Mouse (Mus musculus) heart, adult 18-20 months (tissue): ENCODE data around the gene Sdc4. TPM values are rescaled to one million over a fixed set of nuclear protein-coding genes. Genes with fewer than 3 reads are reported as not detected.

Experiments used
- DNase-seq, 2 experiments: peaks; one replicate each; pipeline ENCODE4 v3.0.0; 2021 to 2022; ENCODE audit warnings: mixed read lengths in 1 of 2
- total RNA-seq, 2 experiments: library from RNA; stranded (reverse); gene quantifications; 2 replicates each; pipeline ENCODE4 v1.2.3; 2021

The Sdc4 gene
- total RNA-seq, 2 experiments from 2014 or later: 18.7 to 34.2 TPM

DNA sequence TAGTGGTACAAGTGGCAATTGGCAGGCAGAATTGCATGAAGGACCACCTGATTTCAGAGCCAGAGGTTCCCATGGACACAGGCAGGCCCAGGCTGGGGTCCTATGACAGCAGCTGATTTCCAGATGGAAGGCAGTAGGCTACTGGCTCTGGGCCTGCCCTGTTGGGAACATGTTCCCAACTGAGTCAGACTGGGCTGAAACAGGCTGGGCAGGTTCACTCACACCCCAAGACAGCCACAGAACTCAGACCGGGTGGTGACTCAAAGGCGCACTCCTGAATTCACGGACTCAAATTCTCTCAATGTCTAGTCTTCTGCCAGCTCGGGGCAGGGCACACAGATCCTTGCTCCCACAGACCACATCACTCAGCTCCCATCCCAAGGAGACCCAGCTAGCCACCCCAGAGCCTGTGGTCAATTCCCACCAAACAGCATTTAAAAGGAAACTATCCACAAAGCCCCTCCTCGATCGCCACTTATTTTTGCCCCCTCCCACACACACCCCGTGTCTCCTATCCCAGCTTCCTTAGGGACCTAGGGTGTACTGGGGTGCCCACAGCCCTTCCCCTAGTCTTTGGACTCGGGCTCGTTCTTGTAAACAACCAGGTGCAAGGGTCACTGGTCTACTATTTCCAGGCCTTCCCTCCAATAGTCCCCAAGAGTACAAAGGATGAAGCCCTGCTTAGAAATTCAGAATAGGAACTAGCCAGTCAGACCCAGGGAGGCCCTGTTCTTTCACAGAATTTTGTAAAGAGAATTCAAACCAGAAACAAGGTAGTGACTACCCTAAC lies 11.8 kb downstream of the Sdc4 start:
- DNase-seq: peak; percentile 22 to 42

DNA sequence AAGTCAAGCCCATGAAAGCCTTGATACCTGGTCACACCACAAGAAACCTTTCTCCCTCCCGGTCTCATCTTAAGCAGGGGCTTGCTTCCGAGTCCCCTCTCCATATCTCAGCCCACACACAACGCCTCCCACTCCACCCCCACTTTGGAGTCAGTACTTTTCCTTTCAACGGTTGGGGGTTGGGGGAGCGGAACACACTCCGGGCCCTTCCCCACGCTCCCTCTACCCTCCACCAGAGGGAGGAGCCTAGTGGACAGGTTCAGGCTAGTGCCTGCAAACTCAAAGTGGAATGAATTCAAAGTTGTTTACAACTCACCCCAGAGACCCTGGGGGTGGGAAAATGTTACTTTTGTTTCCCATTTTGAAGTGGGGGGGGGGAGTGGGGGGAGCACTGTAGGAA lies 13.0 kb downstream of the Sdc4 start:
- no peak for DNase-seq

DNA sequence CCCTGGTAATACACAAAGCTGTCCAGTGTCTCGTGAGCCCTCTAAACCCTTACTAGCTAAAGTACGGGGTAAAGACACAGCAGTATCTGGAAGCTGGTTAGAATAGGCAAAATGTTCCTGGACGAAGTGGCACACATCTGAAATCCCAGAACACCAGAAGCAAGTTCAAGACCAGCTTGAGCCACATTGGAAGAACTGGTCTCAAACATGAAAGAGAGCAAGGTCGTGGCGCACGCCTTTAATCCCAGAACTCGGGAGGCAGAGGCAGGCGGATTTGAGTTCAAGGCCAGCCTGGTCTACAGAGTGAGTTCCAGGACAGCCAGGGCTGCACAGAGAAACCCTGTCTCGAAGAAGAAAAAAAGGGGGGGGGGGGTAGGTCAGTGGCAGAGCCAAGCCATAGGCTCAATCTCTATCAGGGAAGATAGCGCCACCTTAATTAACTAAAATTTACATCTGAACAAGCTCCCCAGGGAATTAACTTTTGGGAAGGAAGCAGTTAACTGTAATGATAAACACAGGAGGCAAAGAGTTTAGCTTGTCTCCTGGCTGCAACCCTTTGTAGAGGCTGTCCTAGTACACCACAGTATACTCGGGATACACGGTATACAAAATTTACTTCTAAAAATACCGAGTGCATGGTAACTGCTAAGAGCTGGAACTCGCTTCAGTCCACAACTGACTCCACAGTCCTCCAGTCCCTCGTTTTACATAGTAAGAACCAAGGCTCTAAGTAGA lies 13.6 kb downstream of the Sdc4 start:
- no peak for DNase-seq

DNA sequence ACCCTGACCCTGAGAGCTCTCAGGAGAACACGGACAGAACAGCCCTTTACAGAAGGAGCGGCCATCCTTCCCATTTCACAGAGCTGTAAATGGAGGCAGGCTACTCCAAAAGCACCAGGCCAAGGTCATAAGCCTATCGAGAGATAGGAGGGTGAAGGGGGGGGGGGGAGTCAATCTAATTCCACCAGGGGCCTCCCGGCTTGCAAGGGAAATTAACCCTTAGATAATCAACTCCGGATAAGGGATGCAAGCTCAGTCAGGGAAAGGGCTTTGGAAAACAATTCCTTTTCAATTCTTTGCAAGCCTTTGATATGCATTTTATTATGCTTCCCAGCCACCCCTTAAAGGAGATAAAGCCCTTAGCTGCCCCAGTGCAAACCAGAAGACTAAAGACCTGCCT lies 15.2 kb downstream of the Sdc4 start:
- DNase-seq: no peak

DNA sequence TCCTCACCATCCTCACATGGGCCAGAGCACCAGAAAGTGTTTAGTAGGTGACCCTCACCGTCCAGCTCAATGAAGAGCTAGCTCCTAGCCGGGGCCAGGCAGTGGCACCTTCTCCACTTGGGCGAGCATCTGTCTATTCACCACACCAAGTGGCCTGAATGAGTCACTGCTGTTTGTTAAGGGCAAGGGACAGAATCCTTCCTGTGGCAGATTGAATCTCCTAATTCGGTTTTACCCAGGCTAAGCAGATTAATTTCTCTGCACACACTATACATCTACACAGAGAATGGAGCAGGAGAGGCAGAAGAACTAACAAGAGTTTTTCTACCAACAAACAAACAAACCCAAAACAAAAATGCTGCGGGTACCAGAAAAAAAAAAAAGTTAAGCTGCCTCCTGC lies 16.7 kb downstream of the Sdc4 start:
- DNase-seq: no peak

DNA sequence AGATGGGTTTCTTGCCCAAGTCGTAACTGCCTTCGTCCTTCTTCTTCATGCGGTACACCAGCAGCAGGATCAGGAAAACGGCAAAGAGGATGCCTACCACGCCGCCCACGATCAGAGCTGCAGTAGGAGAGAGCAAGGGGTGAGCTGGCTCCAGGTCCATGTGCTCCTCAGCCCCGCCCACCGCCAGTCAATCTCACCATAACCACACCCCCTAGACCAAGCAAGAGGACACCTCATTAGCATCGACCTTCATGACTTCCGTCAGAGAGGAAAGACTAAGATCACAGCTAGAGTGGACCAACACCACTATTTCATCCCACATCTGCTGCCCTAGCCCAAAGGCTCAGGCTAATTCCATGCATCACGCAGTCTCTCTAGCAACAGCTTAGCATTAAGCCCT lies 17.6 kb downstream of the Sdc4 start:
- DNase-seq: no peak

DNA sequence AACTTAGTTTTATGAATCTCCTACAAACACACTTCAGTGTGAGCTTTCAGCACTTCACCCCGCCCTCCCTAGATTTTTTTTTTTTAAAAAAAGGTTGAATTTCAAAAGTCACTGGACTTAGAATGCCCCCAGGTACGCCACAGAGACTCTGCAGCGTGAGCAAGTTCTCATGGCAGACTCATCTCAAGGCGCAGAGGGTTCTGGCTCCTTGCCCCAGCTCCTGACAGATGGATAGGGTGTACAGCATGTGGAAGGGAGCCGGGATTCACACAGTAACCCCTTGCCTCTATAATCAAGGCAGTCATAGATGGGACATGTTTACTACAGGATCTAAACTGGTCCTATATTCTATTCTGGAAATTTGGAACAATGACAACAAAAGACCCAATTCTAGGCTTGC lies 18.3 kb downstream of the Sdc4 start:
- no peak for DNase-seq

DNA sequence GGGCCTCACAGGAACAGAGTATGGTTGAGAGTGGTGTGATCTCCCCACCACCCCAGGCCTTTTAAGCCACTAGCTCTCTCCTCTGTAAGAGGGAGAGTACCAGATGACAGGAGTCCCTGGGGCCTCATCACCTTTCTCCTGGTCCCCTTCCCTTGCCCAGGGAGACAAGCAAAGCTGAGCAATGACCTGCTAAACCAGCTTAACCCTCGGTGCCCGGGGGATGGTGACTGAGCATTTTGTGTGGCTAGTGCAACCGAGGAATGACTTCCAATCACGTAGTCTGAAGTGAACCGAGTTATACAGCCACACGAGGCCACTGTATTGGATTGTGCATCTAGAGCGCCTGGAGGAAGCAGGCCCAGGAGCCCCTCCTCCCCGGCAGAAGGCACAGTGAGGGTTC lies 19.3 kb downstream of the Sdc4 start:
- DNase-seq: no peak

DNA sequence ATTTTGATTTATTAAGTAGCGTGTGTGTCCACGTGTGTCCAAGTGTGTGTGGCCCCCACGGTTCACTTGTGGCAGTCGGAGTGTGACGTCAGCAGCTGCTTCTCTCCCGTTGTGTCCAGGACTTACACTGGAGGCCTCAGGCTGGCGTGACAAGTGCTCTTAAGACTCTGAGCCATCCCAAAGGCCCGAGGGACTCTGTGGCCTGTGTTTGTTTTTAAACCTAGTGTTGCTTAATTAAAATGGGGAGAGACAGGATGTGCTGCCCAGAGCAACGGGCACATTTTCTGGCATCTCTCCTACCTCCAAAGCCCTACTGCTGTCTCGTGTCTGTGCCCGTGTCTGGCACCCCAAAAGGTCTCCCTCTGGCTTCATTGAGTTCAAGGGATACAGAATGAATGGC lies 20.2 kb downstream of the Sdc4 start:
- DNase-seq: no peak

DNA sequence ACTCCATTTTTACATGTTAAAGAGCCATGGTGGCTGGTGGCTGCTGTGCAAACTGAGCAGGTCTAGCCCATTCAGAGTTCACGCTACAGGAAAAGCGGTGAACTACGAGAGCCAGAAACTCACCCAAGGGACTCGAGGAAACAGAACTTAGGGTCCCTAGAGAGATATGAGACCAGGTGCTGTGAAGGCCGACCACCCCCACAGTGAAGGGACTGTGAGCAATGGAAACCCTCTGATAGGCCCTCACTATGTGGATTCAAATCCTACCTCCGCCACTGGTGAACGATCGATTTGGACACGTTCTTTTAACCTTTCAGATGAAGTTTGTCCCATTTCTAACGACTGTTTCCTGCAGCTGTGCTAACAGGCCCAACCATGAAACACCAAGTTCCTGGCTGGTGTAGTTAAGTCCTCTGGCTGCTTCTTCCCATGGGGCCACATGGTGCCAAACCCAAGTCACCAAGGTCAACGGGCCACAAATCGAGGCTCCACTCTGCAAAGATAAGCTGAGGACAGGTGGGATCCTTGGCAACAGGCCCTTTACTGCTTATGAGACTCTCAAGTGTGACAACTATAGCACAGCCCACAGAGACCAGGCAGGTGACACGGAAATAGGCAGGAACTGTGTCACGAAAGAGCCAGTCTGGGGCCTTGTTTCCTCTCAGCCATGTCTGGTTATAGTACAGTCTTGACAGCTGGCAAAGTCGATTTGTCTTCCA lies 20.9 kb downstream of the Sdc4 start:
- no peak for DNase-seq

DNA sequence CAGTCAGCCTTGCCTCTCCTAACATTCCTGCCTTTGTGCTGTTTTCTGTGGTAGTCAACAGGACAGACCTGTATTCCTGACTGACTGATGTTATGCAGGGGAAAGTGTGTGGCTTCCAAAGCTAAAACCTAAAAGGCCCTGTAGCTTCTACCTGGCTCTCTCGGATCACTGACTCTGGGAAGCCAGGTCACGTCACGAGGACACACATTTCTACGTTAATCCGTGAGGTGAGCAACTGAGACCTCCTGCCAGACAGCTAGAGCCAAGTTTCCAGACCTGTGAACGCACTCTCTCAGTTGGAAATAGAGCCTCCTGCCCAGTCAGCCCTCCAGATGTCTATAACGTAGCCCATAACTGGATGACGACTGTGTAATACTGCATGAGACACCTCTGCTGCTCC lies 21.7 kb downstream of the Sdc4 start:
- no peak for DNase-seq

DNA sequence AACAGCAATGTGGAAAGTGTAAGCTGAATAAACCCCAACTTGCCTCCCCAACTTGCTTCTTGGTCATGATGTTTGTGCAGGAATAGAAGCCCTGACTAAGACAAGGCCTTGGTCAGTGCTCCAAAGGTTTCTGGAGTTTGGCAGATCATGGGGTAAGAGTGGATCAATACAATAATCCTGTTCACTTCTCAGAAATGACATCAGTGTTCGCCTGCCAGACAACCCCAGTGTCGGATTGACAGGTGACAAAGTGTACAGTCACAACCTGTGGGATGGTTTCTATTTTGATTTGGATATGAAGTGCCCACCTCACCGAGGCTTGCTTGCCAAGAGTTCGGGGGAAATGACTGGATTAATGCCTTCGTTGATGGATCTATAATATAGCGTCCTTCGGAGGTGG lies 22.4 kb downstream of the Sdc4 start:
- DNase-seq: no peak

DNA sequence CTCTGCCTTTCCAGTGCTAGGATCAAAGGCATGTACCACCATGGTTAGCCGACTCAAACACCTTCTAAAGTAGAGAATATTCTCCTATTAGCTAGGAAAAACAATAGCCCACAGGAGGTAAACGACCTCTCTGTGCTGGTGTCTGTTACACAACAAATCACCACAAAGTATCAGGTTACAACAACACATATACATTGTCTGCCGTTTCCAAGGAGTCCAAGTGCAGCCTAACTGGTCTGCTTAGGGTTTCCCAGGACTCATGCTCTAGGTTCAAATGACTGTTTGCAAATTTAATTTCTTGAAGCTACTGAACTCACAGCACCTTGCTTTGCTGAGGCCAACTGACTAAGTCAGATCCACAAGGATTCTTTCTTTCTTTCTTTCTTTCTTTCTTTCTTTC lies 24.2 kb downstream of the Sdc4 start:
- DNase-seq: no peak

DNA sequence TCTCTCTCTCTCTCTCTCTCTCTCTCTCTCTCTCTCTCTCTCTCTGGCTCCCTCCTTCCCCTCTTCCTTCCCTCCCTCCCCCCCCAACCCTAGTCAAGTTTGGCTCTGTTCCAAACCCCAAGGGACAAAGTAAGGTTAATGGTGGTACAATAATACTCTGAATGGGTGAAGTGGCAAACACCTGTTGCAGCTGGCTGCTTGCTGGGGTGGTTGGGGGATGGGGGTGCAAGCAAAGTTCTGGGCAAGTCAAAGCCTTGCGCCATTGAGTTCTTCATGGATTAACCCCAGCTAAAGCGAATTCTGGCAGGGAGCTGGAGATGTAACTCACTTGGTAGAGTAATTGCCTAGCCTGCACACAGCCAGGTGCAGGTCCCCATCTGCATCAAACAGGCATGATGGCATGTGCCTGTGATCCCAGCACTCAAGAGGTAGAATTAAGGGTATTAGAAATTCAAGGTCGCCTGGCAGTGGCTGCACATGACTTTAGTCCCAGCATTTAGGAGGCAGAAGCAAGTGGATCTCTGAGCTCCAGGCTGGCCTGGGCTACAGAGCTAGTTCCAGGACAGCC lies 25.3 kb downstream of the Sdc4 start:
- no peak for DNase-seq

DNA sequence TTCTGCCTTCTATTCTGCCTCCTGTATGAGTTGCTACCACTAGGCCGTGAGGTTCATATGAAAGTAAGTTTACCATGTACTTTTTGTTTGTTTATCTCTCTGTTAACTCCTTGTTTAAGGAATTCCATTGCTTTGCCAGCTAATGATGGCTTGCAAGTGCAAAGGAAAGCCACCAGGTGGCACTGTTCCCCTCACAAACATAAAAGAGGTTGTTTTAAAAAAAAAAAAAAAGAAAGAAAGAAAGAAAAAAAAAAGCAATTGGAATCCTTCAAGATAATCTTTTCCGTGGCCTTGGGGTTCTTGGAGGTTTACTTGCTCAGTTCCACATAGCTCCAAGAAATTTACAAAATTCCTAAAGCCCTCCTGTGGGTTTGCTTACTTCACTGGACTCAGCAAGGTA lies 26.5 kb downstream of the Sdc4 start:
- peak in 1 of 2 experiments; percentile 65 for DNase-seq

DNA sequence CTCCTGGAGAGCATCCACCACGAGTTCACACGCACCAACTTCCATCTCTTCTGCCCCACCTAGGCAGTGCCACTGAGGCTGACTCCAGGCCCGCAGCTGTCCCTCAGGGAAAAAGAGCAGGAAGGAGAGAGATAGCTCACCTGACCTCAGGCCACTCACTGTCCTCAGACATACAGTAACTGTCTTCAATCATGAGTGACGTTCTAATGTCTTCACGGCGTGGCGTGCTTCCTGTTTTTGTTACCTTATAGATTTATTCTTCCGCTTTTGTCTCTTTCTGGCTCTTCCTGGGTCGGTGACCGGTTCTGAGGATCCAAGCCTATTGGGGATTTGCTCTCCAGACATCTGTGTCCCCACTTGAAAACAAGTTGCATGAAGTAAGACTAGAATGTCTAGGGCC lies 29.1 kb downstream of the Sdc4 start:
- no peak for DNase-seq

DNA sequence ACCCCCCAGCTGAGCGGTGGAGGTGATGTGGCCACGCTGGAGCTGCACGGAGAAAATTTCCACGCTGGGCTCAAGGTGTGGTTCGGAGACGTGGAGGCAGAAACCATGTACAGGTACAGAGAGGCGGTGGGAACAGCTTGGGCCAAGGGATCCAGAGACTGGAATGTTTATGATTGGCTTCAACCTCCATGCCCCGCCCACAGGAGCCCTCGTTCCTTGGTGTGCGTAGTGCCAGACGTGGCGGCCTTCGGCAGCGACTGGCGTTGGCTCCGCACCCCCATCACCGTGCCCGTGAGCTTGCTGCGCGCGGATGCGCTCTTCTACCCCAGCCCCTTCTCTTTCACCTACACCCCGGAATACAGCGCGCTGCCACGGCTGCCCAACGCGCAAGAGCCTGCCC lies 29.5 kb downstream of the Sdc4 start:
- DNase-seq: no peak

DNA sequence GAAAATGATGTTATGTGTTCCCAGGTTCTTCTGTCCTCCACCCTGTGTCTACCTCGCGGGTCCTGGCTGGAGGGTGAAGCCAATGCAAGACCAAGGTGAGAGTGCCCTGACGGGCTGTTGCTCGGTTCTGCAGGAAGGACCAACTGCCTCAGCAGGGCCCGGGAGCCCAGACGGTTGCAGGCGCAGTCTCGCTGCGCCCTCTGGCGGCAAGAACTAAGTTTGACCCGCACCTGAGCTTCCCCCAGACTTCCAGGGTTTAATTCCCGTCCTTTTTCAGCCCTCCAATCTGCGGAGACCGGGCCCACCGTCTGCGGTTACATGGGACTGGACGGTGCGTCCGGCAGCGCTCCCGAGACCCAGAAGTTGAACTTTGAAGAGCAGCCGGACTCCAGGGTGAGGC lies 36.0 kb downstream of the Sdc4 start:
- DNase-seq: peak; percentile 63 to 75

DNA sequence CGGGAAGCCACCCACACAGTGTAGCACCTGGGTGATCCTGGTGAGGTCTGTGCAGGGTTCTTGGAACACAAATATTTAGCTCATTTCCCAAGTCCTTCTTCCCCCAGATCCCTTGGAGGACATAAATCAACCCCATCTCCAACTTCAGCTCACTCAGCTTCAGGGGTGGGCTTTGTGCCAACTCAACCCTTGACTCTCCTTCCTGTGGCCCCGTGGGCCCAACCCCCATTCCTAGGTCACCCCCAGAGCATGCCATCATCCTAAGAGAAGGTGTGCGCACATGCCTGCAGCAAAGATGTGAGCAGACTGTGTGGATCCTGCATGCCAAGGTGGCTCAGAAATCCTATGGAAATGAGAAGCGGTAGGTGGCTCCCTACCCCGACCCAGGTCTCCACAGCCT lies 38.2 kb downstream of the Sdc4 start:
- no peak for DNase-seq

DNA sequence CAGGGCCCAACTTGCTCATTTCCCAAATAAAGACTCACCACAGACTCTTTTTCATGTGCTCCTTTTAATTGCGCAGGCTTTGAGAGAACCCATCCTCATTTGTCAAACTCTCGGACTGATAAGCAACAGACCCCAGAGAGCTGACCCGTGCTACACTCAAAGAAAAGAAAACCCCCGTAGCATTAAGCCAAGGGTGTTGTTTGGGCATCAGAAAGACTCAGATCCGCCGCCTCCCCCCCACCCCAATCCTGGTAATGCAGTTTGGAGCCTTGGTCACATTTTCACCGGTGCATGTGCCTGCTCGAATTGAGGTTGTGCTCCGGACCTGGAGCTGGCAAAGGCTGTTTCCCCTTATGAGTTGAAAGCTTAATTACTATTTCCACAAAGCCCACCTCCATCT lies 38.6 kb downstream of the Sdc4 start, which contains the start of gene Matn4:
Gene Matn4 (minus strand): TSS at position 101 of the 400 bp plus-strand sequence.
- no peak for DNase-seq

DNA sequence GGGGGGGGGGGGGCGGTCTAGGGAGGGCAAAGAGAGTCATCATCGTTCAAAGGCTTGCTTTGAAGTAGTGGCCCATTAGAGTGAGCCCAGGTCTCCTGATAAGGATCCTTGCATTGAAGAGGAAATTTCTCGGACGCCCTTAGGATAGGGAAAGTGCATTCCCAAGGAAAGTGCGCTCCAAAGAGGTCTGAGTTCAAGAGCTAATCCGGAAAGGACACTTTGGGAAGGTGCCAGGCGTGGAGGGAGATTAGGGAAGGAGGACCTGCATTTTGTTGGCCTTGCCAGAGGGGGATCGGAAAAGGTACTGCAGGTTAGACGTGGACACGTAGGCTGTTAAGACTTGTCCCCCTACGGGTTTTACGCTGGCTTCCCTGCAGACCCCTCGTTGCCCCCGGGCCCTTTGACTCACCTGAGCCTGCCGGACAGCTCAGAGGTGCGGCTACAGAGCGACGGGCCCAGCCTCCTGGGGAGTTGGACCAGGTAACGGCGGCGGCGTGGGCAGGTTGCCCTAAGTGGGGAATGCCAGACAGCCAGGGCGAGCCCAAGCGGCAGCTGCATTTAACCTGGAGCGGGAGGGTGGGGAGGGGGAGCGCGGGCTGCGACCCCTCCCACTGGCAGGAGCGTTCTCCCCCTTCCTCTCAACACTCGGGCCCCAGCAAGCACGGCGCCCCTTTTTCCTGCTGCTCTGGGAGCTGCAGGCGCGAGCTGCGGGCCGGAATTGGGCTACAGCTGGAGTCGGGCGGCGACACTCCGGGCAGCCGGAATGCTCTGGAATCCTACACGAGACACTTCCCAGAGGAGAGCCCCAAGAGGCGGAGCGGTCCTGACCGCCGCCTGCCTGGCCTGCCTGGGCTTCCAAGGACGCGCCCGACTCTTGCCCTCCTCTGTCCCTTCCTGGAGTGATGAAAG lies 39.4 kb downstream of the Sdc4 start:
- peak; percentile 70 to 72 for DNase-seq
